Mouse (Mus musculus) gastrocnemius, adult 8-10 months (tissue): ENCODE results near the gene Adamts4. TPM values are rescaled to one million over a fixed set of nuclear protein-coding genes. Genes with fewer than 3 reads are reported as not detected.

Experiments used
- DNase-seq, 2 experiments: peaks; one replicate each; pipeline ENCODE4 v3.0.0; 2022; ENCODE audit warnings: low spot score in 2 of 2
- total RNA-seq, 4 experiments: library from RNA; stranded (reverse); gene quantifications; 2 replicates each; pipeline ENCODE4 v1.2.4; 2022

Adamts4 gene
- total RNA-seq: under 1 TPM in 2 of 4 experiments, not detected in 2; 0.09 to 0.36 TPM

DNA sequence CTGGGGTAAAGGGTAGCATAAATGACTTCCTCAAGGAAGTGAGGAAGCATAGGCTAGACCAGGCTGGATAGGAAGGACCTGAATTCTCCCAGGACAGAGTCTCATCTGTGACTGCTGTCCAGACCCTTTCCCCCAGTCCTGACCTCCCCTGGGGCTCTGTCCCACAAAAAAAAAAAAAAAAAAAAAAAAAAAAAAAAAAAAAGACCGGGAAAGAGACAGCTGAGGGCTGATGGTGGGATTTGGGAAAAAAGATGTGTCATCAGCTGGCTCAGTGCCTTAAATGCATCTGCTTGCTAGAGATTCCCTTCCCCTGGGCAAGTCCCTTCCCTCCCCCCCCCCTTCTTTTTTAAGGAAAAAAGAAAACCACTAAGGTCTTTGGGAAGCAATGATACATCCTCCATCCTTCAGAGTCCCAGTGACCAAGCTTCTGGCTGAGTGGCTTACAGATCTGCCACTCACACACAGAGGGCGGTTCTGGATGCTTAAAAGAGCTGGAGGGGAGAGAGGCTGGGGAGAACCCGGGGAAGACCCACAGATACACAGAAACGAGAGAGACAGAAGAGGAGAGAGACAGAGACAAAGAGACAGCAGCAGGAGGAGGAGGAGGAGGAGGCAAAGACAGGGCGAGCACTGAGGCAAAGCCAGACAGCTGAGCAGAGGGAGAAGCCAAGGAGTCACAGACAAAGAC, at the start of gene Adamts4:
Adamts4 (plus strand) TSS at position 509 of the 688 bp plus-strand sequence.
- DNase-seq: no peak

DNA sequence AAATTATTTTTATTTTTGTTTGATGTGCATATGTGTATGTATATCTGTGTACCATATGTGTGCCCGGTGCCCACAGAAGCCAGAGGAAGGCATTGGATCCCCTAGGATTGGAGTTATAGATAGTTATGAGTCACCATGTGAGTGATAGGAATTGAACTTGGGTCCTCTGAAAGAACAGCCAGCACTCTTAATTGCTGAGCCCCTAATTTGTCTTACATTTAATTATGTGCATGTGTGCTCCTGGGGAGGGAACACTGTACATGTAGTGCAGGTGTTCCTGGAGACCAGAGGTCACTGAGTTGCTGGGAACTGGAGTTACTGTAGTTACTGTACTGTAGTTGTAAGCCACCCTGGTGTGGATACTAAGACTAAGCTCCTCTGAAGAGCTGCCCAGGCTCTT, 49.5 kb upstream of the Adamts4 start:
- DNase-seq: no peak

DNA sequence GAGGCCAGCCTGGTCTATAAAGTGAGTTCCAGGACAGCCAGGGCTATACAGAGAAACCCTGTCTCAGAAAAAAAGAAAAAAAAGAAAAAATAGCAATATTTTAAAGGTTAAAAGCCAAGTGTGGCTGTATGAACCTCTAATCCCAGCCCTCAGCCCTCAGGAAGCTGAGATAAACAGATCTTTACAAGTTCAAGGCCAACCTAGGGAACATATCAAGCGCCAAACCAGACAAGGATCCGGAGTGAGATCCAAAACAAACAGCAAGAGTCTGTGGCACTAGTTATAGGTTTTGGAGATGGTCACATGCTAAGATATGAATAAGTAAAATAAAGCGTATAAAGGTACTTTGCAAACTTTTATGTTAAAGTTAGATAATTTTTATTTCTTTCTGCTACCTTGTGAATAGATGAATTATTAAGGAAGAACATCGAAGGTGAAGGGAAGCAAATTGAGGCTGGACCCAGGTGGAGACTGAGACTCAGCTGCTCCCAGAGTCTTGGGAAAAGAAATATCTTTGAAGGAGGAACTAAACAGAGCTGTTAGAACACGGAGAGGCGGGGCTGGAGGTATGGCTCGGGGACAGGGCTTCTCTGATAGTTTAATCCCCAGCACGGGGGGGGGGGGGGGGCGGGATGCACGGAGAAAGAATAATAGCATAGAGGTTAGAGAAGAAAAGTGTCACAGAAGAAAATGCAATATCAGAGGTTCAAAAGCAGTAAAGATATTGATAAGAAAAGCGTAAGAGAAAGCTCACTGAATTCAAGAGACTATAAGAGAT, 46.6 kb upstream of the Adamts4 start:
- no peak for DNase-seq

DNA sequence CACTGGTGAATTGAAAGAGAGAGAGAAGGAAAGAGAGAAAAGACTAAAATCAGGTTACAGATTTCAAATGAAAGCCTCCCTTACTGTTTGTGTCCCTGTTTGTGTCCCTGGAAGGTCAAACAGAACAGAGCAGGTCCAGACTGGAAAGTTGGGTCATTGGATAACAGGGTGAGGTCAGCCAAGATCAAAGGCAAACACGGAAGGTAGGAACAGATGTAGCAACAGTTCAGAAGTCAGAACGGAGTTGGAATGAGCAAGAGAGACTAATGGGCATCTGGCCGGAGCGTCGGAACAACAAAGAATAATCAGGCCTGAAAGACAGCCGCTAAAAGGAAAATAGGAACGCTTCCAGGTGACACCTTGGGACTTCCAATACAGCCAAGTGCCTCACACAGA, 46.0 kb upstream of the Adamts4 start:
- no peak for DNase-seq

DNA sequence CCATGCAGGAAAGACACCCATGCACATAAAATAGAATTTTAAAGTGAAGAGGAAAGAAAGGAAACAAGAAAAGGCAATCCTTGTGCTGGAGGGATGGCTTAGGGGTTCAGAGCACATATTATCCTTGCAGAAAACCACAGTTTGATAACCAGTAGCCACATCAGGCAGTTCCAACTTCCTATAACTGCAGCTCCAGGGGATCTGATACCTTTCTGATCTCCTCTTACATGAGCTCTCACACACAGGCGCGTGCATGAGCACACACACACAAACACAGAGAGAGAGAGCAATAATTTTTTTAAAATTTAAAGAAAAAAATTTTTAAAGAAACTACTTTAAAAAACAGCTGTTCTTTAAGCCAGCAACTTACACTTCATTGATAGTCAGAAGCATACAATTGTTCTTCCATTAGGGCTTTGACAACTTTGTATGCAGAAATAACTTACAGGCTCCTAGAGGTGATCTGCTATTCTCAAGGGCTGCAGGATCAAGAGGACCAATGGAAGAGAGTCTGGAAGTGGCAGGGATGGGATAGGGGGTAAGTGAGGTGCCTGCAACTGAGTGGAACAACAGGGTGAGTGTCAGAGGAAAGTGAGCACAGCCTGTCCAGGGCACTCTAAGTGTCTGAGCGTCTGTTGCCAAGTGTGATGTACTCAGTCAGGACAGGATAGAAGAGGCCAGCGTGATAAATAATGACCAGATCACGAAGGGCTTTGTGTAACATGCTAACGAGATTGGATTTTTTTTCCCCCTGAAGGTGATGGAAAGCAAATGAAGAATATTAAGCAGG, 44.3 kb upstream of the Adamts4 start:
- DNase-seq: no peak

DNA sequence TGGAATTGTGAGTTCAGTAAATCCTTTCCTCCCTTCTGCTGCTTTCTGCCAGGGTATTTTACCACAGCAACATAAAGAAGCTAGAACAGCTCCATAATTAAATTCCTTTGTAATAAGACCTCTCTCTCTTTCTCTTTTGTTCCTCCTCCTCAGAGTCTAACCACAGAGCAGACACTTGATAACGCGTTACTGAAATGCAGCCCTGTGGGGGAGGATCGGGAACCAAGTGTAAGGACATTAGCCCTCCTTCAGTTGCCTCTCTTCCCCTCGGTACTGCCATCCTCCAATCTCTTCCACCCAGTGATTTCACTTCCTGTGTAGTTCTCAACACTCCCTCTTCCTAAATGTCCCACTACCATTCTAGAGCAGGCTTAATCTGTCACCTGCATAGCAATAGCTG, 40.8 kb upstream of the Adamts4 start:
- no peak for DNase-seq

DNA sequence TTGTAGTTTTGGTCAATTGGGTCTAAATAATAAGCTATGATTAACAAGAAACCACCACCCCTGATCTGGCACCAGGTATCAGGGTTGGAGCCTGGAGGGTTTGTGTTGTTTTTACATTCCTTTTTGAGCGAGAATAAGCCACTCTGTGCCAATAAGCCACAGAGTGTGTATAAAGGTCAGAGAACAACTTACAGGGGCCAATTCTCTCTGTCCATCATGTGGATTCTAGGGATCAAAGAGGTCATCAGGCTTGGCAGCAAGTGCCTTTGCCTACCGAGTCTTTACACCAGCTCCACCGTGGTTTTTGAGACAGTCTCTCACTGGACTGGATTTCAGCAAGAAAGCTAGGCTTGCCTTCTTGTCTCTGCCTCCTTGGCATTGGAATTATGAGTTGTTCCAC, 37.4 kb upstream of the Adamts4 start:
- DNase-seq: no peak

DNA sequence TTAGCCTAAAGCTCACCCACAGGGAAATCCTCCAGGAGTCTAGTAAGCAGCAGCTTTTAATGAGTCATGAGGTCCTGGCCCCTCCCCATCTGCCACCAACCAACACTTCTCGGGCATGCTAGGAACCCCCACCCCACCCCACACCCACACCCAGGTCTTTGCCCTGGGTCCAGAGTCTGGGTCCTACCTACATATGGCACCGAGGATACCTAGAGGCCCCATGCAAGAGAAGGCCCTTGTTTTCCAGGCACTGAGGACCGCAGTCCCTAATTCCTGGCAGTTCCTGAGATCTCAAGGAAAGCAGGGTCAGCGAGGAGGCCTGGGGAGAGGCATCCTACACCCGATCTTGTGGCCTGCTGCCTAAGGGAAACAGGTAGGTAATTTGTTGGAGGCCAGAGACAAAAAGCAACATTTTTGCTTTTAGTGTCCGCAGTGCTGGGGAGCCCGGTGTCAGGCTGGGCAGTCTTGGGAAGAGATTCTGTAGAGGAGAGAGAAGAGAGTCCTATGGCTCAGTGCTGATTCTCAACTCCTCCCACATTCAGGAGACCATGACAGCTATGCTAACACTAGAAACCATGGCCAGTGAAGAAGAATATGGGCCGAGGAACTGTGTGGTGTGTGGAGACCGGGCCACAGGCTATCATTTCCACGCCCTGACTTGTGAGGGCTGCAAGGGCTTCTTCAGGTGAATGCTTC, 36.3 kb upstream of the Adamts4 start, which contains the start of gene Nr1i3:
Nr1i3 (plus strand) TSS at position 170 of the 696 bp plus-strand sequence.
- no peak for DNase-seq

DNA sequence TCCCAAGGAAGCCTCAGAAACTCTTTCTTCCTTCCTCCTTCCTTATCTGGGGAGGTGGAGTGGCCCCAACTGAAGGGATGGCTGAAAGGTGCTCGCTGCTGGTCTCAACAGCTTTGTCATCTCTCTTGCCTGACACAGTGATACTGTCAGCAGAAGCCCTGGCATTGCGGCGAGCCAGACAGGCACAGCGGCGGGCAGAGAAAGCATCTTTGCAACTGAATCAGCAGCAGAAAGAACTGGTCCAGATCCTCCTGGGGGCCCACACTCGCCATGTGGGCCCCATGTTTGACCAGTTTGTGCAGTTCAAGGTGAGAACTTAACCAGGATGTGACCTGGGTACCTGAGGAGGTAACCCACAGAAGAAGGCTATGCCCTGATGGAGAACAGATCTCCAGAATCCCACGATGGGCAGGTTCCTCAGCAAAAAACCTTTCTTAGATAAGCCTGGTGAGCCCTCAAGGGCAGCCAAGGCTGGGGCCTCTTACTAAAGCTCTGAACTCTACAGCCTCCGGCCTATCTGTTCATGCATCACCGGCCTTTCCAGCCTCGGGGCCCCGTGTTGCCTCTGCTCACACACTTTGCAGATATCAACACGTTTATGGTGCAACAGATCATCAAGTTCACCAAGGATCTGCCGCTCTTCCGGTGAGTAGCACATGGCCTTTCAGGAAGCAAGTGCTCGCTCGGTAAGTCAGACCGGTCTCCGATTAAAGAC, 33.8 kb upstream of the Adamts4 start:
- DNase-seq: no peak

DNA sequence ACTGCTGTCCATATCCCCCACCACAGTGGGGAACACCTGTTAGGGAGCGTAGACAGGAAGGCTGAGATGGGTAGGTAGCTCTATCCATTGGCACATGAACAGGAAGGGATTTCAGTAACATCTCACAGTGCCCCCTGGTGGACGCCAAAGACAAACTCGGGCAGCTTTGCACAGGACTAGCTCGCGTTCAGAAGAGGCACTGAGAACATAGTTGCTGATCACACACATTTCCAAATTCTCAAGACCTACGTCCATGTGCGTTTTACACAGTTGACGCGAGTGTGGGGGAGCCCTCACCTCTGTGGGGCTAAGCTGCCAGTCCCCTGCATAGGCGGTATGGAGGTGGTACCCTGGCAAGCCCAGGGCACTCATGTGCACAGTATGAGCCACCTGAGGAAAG, 29.4 kb upstream of the Adamts4 start:
- DNase-seq: peak; percentile 67 to 73

DNA sequence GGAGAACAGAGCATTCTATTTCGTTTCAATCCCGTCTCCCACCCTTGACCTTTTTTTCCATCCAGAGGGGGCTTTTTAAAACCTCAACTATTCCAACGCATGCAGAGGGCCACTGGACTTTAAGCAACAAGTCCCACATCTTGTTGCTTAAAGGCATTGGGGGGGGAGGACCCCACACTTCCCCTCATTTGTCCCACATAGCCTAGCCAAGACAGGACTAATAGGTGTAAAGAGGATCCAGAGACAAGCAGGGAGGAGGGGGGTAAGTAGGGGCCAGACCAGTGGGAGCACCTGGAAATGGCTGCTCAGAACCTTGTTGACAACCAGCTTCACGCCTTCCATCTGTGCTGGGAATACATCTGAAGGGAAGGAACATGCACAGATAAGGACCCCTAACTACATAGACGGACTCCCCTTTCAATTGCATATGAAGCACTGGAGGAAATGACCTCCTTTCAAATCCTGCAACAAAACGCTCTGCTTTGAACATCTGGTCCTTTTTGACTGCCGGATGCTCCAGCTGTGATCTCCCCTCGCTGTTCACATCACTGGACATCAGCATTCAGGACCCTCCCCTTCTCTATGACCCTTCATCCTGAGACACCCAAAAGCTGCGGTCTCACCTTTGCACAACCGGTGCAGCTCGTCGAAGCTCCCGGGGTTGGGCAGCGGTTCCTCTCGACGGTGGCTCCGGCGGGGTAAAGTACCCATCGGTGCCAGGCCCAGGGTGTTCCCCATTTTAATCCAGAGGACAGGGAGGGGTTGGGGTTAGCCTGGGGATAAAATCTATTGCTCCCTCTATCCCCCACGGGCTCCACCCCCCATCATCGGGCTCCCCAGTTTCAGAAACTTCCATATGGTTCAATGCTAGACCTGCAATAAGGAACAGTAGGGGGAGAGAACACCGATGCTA, 28.7 kb upstream of the Adamts4 start:
- no peak for DNase-seq

DNA sequence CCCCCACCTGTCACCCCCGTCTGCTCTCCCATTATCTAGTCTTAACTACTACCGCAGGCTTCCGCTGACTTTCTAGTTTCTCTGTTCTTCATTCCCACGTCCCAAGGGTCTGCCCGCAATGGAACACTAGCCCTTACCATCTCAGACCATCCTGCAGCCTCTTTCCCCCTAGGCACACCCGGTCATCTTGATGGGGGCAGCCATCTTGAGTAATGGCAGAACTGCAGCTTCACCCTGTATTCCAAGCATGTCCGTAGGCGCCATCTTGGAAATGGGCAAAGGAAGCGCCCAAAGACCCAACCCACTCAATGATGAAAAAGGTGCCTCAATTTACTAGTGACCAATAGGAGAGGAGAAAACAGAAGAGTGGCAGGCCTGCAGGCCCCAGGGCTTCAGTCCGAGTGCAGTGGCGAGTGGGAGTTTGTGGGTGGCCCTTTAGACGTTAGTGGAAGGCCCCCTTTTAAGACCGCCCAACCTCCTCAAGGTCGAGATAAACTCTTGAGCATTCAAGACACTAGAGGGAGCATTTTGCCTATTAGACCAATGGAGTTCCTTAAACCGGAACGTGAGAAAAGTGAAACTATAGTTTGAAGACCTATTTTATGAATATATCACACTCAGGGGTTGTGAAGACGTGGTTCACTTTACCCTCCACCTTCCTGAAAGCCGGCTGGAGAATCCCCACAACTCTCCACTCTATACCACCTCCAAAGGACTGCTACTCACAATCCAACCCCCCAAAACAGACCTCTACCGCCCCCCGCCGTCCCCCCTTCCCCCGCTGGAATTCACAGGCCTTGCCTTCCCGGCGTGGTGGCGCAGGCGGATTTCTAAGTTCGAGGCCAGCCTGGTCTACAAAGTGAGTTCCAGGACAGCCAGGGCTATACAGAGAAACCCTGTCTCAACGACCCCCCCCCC, 27.7 kb upstream of the Adamts4 start, which contains the start of gene Tomm40l:
Tomm40l (minus strand) TSS at position 277 of the 918 bp plus-strand sequence.
- peak; percentile 93 to 97 for DNase-seq

DNA sequence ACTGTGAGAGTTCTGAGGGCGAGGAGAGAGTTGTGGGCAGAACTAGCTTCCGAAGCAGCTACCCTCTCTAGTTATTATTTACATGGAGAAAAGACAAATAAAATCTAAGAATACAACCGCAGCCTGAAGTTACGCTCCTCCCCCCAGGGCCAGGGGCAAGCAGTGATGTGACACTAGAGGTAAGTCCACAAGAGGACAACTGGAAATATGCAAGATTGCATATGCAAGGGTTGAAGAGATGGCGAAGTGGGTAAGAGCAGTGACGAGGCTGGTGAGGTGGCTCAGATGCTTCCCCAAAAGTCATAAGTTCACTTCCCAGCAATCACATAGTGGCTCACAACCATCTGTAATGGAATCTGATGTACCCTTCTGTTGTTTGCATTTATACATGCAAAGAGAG, 27.1 kb upstream of the Adamts4 start:
- no peak for DNase-seq

DNA sequence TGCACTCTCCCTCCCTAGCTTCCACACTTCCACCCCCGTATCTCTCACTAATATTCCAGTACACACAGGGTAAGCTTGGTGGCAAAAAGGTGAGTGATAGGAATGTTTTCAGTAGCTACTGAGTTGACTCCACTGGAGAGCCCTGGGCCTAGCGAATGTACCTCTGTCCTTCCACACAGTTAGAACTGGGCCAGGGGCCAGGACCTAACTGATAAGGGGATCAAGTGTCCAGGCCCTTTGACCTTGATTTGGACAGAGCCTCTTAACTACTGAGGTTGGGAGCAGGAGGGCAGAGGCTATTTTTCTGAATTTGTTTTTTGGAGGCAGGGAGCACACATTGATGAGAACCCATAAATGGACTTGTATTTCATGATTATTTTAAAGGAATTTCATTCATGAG, 26.4 kb upstream of the Adamts4 start:
- no peak for DNase-seq

DNA sequence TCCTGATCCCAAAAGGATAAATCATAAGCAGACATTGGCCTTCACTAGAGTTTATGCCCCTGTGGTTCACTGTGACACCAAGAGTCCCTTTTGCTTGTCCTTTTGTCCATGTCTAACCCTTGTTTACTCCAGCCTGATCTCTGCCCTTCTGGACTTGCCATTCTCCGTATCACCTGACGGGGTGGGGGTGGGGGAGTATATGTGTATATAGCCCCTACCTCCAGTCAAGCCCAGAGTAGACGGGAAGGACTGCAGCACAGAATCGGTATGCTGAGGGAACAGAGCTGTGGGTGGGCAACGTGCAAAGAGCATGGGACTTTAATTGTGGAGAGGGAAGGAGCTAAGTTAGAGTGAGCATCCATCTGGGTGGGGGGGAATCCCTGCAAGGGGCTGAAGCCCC, 25.4 kb upstream of the Adamts4 start, which contains the start of gene Apoa2:
Apoa2 (plus strand) TSS at position 198 of the 400 bp plus-strand sequence.
- DNase-seq: no peak

DNA sequence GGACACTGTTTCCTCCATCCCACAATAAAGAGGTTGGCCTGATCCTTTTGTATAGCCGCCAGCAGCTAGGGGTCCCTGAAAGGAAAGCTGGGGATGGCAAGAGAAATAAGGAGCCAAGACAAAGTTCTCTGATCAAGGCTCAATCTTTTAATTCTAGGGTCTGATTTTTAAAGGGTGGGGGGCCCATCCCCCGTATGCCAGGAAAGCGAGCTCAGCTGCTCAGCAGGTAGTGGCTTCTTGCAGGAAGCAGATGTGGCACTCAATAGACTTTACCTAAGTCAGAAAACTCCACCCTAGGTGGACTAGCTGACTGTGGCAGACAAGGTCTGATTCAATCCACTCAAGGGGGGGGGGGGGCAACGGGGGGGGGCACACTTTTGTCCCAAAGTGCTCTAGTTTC, 23.4 kb upstream of the Adamts4 start:
- no peak for DNase-seq

DNA sequence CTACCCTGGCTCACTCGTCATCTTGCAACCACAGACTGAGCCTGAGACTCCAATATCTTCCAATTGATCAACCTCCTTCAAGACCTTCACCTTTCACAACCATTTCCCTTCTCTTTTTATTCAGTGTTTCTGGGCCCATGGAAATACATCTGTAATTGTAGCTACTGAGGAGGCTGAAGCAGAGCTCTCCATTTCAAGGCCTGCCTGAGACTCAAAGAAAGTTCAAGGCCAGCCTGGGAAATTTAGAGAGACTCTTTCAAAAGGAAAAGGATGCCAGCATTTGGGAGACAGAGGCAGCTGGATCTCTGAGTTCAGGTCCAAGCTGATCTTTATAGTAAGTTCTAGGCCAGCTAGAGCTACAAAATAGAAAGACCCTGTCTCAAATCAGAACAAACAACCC, 22.3 kb upstream of the Adamts4 start:
- no peak for DNase-seq

DNA sequence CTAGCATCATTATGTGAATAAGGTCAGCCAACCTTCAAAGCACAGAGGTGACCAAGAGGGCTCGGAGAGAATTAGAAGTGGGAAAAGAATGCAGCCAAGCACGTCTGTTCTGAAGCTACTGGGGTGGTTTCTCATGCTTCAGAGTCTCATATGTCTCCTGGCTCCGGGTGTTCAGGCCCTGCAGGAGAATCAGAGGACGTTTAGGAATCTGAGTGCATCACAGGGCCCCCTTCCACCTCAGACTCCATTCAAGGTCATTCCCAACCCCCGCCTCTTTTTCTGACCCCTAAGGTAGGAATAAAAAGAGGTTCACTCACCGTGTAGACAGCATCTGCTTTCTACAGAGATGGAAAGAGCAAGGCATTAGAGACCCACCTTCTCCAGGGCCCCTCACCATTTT, 20.5 kb upstream of the Adamts4 start:
- DNase-seq: no peak
